Mouse (Mus musculus): ENCODE measurements around the gene Camkv.

DNA sequence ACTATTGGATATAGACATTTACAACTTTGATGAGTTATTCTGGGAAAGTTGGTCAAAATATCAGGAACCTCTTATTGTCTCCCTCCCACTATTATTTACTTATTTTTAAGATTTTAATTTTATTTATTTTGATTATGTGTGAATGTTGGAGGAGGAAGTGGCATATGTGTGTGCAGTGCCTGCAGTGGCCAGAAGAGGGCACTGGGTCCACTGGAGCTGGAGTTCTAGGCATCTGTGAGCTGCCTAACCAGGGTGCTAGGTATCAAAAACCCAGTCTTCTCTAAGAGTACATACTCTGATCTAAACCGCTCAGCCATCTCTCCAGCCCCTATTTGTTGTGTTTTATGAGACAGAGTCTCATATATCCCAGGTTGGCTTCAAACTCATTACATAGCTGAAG is 44.5 kb upstream of the Camkv start:
- TF ChIP-seq TAL1 (IDR thresholded peaks at IDR 0.05; ENCODE audit: low read length) (no peak), GATA1 (IDR thresholded peaks at IDR 0.05; ENCODE audit: low read length) (no peak)
